In genomic region chr2:152470973-152471372, GRCm38 (mm10) we compare ENCODE assay signal across 10 mouse cellular contexts. TPM values are rescaled to one million over a fixed set of nuclear protein-coding genes. Genes with fewer than 3 reads are reported as not detected.
DNase-seq lines count a peak whose midpoint lies in the region; ATAC-seq lines count a peak whose summit lies in the region.
"Had no signal": no experiment of that assay in that cellular context is flagged by ENCODE, and none has a peak within 500 bp of the region (broad histone marks: within the 10 kb centered on the region; RNA-seq: fewer than 3 reads in every experiment).

No protein-coding gene starts in this region.

- no peaks in the 10 kb centered on the region for H3K9me3 ChIP-seq in midbrain, embryonic 10.5 days (replicated peaks)
- H3K9me3 ChIP-seq in midbrain, embryonic 15.5 days = no peaks in the 10 kb centered on the region
- no peaks in the 10 kb centered on the region for H3K9me3 ChIP-seq in limb, embryonic 10.5 days (replicated peaks)
- H3K9me3 ChIP-seq: heart, embryonic 15.5 days; neural tube, embryonic 12.5 days had no signal

- WGBS in midbrain, embryonic 10.5 days = 41% methylated on average over 7 of the region's 7 CpGs
- WGBS in midbrain, embryonic 15.5 days = 32% methylated on average over 7 of the region's 7 CpGs
- 37% methylated on average over 7 of the region's 7 CpGs for WGBS in limb, embryonic 10.5 days

- H3K9ac ChIP-seq in midbrain, embryonic 15.5 days = no peak overlapping the region
- H3K9ac ChIP-seq: heart, embryonic 15.5 days; neural tube, embryonic 12.5 days had no signal

- H3K27ac ChIP-seq in midbrain, embryonic 10.5 days (replicated peaks) = no peak overlapping the region
- no peak overlapping the region for H3K27ac ChIP-seq in midbrain, embryonic 15.5 days
- H3K27ac ChIP-seq in limb, embryonic 10.5 days = no peak overlapping the region
- H3K27ac ChIP-seq: heart, embryonic 15.5 days; neural tube, embryonic 12.5 days had no signal

- no peak overlapping the region for H3K4me3 ChIP-seq in midbrain, embryonic 10.5 days
- no peak overlapping the region for H3K4me3 ChIP-seq in midbrain, embryonic 15.5 days
- H3K4me3 ChIP-seq in limb, embryonic 10.5 days = no peak overlapping the region
- H3K4me3 ChIP-seq: heart, embryonic 15.5 days; neural tube, embryonic 12.5 days had no signal

- intact Hi-C loops in heart, postnatal 36 days (cut with DNase I) = loop anchor here (5.0 kb wide), 1 partner anchor 71 kb away; the partner anchor contains the start of gene Defb29

- H3K4me1 ChIP-seq in midbrain, embryonic 10.5 days = no peaks in the 10 kb centered on the region
- H3K4me1 ChIP-seq in midbrain, embryonic 15.5 days = no peaks in the 10 kb centered on the region
- H3K4me1 ChIP-seq in limb, embryonic 10.5 days = no peaks in the 10 kb centered on the region
- H3K4me1 ChIP-seq: heart, embryonic 15.5 days; neural tube, embryonic 12.5 days had no signal

- no peaks in the 10 kb centered on the region for H3K36me3 ChIP-seq in midbrain, embryonic 10.5 days
- H3K36me3 ChIP-seq in midbrain, embryonic 15.5 days (replicated peaks) = no peaks in the 10 kb centered on the region
- H3K36me3 ChIP-seq in limb, embryonic 10.5 days = no peaks in the 10 kb centered on the region
- H3K36me3 ChIP-seq: heart, embryonic 15.5 days; neural tube, embryonic 12.5 days had no signal

- peak; percentile 11 for DNase-seq in cerebellum, adult 11 months
- DNase-seq in cerebellum, adult 9-11 months = no peak
- peak; percentile 19 for DNase-seq in midbrain, embryonic 10.5 days (ENCODE audit: low spot score)
- DNase-seq in adrenal gland, postnatal 25 days = peak; percentile 14
- DNase-seq in heart, postnatal 36 days = peak; percentile 15 to 30
- DNase-seq in limb, embryonic 10.5 days (ENCODE audit: low spot score) = peak; percentile 40
- peak; percentile 2 for DNase-seq in skeletal muscle tissue, adult 2 months (ENCODE audit: low read depth, low spot score)

- no peak overlapping the region for H3K4me2 ChIP-seq in midbrain, embryonic 15.5 days
- H3K4me2 ChIP-seq: heart, embryonic 15.5 days; neural tube, embryonic 12.5 days had no signal

- ATAC-seq in midbrain, embryonic 15.5 days (replicated peaks) = no peak

- no peaks in the 10 kb centered on the region for H3K27me3 ChIP-seq in midbrain, embryonic 10.5 days (ENCODE audit: low read depth, poor library complexity, severe bottlenecking)
- H3K27me3 ChIP-seq in midbrain, embryonic 15.5 days (replicated peaks) = no peaks in the 10 kb centered on the region
- H3K27me3 ChIP-seq in limb, embryonic 10.5 days (ENCODE audit: low read depth, poor library complexity, severe bottlenecking) = no peaks in the 10 kb centered on the region
- H3K27me3 ChIP-seq: neural tube, embryonic 12.5 days had no signal

RNA-seq across cellular contexts. Expression of gene Defb20, which starts 5.9 kb away (rescaled TPM):
- not detected in 2 replicates for polyA plus RNA-seq in midbrain, embryonic 10.5 days (2016; fragmentation: Nextera tagmentation; extraction: Ambion mirVana)
- not detected in 2 replicates for polyA plus RNA-seq in midbrain, embryonic 15.5 days (2015; fragmentation: Nextera tagmentation; extraction: Ambion mirVana)
- total RNA-seq in adrenal gland, postnatal 25 days (2021) = not detected in 2 replicates
- not detected for total RNA-seq in heart, postnatal 36 days (2021)
- not detected in 2 replicates for polyA plus RNA-seq in limb, embryonic 10.5 days (2016; fragmentation: Nextera tagmentation; extraction: Ambion mirVana)
- polyA plus RNA-seq: heart, embryonic 15.5 days; neural tube, embryonic 12.5 days had no signal

RNA-seq across cellular contexts. Expression of gene Defb23, which starts 6.6 kb away (rescaled TPM):
- polyA plus RNA-seq in midbrain, embryonic 10.5 days (2016; fragmentation: Nextera tagmentation; extraction: Ambion mirVana) = not detected in 2 replicates
- not detected in 2 replicates for polyA plus RNA-seq in midbrain, embryonic 15.5 days (2015; fragmentation: Nextera tagmentation; extraction: Ambion mirVana)
- total RNA-seq in adrenal gland, postnatal 25 days (2021) = not detected in 2 replicates
- not detected for total RNA-seq in heart, postnatal 36 days (2021)
- polyA plus RNA-seq in limb, embryonic 10.5 days (2016; fragmentation: Nextera tagmentation; extraction: Ambion mirVana) = not detected in 2 replicates
- polyA plus RNA-seq: heart, embryonic 15.5 days; neural tube, embryonic 12.5 days had no signal

RNA-seq across cellular contexts. Expression of gene Defb22, which starts 19.0 kb away (rescaled TPM):
- polyA plus RNA-seq in midbrain, embryonic 10.5 days (2016; fragmentation: Nextera tagmentation; extraction: Ambion mirVana) = not detected in 2 replicates
- not detected in 2 replicates for polyA plus RNA-seq in midbrain, embryonic 15.5 days (2015; fragmentation: Nextera tagmentation; extraction: Ambion mirVana)
- total RNA-seq in adrenal gland, postnatal 25 days (2021) = not detected in 2 replicates
- total RNA-seq in heart, postnatal 36 days (2021) = not detected
- polyA plus RNA-seq in limb, embryonic 10.5 days (2016; fragmentation: Nextera tagmentation; extraction: Ambion mirVana) = not detected in 2 replicates
- polyA plus RNA-seq: heart, embryonic 15.5 days; neural tube, embryonic 12.5 days had no signal

RNA-seq across cellular contexts. Expression of gene Defb26, which starts 40.5 kb away (rescaled TPM):
- polyA plus RNA-seq in midbrain, embryonic 10.5 days (2016; fragmentation: Nextera tagmentation; extraction: Ambion mirVana) = not detected in 2 replicates
- not detected in 2 replicates for polyA plus RNA-seq in midbrain, embryonic 15.5 days (2015; fragmentation: Nextera tagmentation; extraction: Ambion mirVana)
- total RNA-seq in adrenal gland, postnatal 25 days (2021) = not detected in 2 replicates
- total RNA-seq in heart, postnatal 36 days (2021) = not detected
- not detected in 2 replicates for polyA plus RNA-seq in limb, embryonic 10.5 days (2016; fragmentation: Nextera tagmentation; extraction: Ambion mirVana)
- polyA plus RNA-seq: heart, embryonic 15.5 days; neural tube, embryonic 12.5 days had no signal

RNA-seq across cellular contexts. Expression of gene Defb28, which starts 47.1 kb away (rescaled TPM):
- polyA plus RNA-seq in midbrain, embryonic 10.5 days (2016; fragmentation: Nextera tagmentation; extraction: Ambion mirVana) = not detected in 2 replicates
- polyA plus RNA-seq in midbrain, embryonic 15.5 days (2015; fragmentation: Nextera tagmentation; extraction: Ambion mirVana) = not detected in 2 replicates
- not detected in 2 replicates for total RNA-seq in adrenal gland, postnatal 25 days (2021)
- not detected for total RNA-seq in heart, postnatal 36 days (2021)
- polyA plus RNA-seq in limb, embryonic 10.5 days (2016; fragmentation: Nextera tagmentation; extraction: Ambion mirVana) = not detected in 2 replicates
- polyA plus RNA-seq: heart, embryonic 15.5 days; neural tube, embryonic 12.5 days had no signal
